Mouse (Mus musculus): ENCODE results near the gene Cryba1.

The Cryba1 gene

GRCm38 (mm10) chr11:77713736-77714135 lies 11.3 kb downstream of the Cryba1 start:
- no peak for DNase-seq

GRCm38 (mm10) chr11:77709039-77709438 lies 16.0 kb downstream of the Cryba1 start:
- no peak for DNase-seq

- no peak for DNase-seq
Observed at GRCm38 (mm10) chr11:77705920-77706319, 19.2 kb downstream of the Cryba1 start.

GRCm38 (mm10) chr11:77697232-77697631 lies 27.9 kb downstream of the Cryba1 start:
- no peak for DNase-seq

GRCm38 (mm10) chr11:77693026-77693425 lies 32.1 kb downstream of the Cryba1 start:
- no peak for DNase-seq

- DNase-seq = peak; percentile 59
Observed at GRCm38 (mm10) chr11:77687541-77688131, 37.4 kb downstream of the Cryba1 start.

- DNase-seq = peak; percentile 68
Observed at GRCm38 (mm10) chr11:77686841-77687540, 38.1 kb downstream of the Cryba1 start.

GRCm38 (mm10) chr11:77686346-77686840 lies 38.7 kb downstream of the Cryba1 start:
- DNase-seq = peak; percentile 31

GRCm38 (mm10) chr11:77685383-77686265 lies 39.5 kb downstream of the Cryba1 start, which contains the start of gene Nufip2:
Gene Nufip2 (plus strand): TSS chr11:77686155.
- peak; percentile 100 for DNase-seq

GRCm38 (mm10) chr11:77684896-77685295 lies 40.2 kb downstream of the Cryba1 start:
- DNase-seq = no peak

GRCm38 (mm10) chr11:77680018-77680417 lies 45.1 kb downstream of the Cryba1 start:
- DNase-seq = no peak

- DNase-seq = no peak
Observed at GRCm38 (mm10) chr11:77673428-77673991, 51.6 kb downstream of the Cryba1 start.

- no peak for DNase-seq
Observed at GRCm38 (mm10) chr11:77672746-77673145, 52.3 kb downstream of the Cryba1 start.

All from lung, postnatal 36 days (tissue).